Mouse (Mus musculus) embryonic fibroblast, embryonic 13.5 days (primary cell): Measurements from ENCODE around the gene Gm10401.

Experiments used
- CTCF ChIP-seq: IDR thresholded peaks from 2 replicates; pipeline ENCODE4 v1.5.1; 2011; ENCODE audit warnings: mild to moderate bottlenecking, control low read depth, low read length, moderate library complexity, borderline replicate concordance; ENCODE audit not compliant: insufficient read depth
- POLR2A ChIP-seq: IDR thresholded peaks from 2 replicates; pipeline ENCODE4 v1.6.1; 2011; ENCODE audit warnings: low read depth, mild to moderate bottlenecking, control low read depth, low read length, moderate library complexity

- TF ChIP-seq CTCF (no peak), POLR2A (no peak)
These were observed 13.1 kb upstream of the Gm10401 start for GRCm38 (mm10) chr5:115111156-115111555.
